Mouse (Mus musculus) embryonic facial prominence, embryonic 14.5 days (tissue): ENCODE data around the gene Mlph. TPM values are rescaled to one million over a fixed set of nuclear protein-coding genes. Genes with fewer than 3 reads are reported as not detected.

Experiments
- ATAC-seq: fragments of 200-750 bp; cut with Nextera tagmentation; 2 replicates; pipeline ENCODE4 v1.8.0; 2017; ENCODE audit warnings: low read depth, moderate number of reproducible peaks, moderate TSS enrichment
- DNase-seq: peaks from one replicate; pipeline ENCODE4 v3.0.0-alpha.2; 2015; ENCODE audit warnings: low spot score
- H3K27ac ChIP-seq: fragments of 300-500 bp; sonication (generic); replicated peaks from 2 replicates; pipeline ENCODE4 v1.5.1; 2014; ENCODE audit warnings: low read depth, mild to moderate bottlenecking, low read length, moderate library complexity
- H3K27me3 ChIP-seq: fragments of 300-500 bp; sonication (generic); replicated peaks from 2 replicates; pipeline ENCODE4 v1.6.1; 2014; ENCODE audit warnings: low read length; ENCODE audit not compliant: control insufficient read depth, insufficient read depth
- H3K36me3 ChIP-seq: fragments of 300-500 bp; sonication (generic); 2 replicates; pipeline ENCODE4 v1.6.1; 2014; ENCODE audit warnings: low read length, mixed read lengths; ENCODE audit not compliant: control insufficient read depth, insufficient read depth
- H3K4me1 ChIP-seq: fragments of 300-500 bp; sonication (generic); 2 replicates; pipeline ENCODE4 v1.6.1; 2014; ENCODE audit warnings: antibody characterized with exemption, low read length; ENCODE audit not compliant: control insufficient read depth, insufficient read depth
- H3K4me2 ChIP-seq: fragments of 300-500 bp; sonication (generic); 2 replicates; pipeline ENCODE4 v1.6.1; 2014; ENCODE audit warnings: low read depth, mild to moderate bottlenecking, low read length, moderate library complexity, mixed read lengths
- H3K4me3 ChIP-seq: fragments of 300-500 bp; sonication (generic); 2 replicates; pipeline ENCODE4 v1.5.1; 2014; ENCODE audit warnings: low read depth, mild to moderate bottlenecking, low read length
- H3K9ac ChIP-seq: fragments of 300-500 bp; sonication (generic); 2 replicates; pipeline ENCODE4 v1.6.1; 2014; ENCODE audit warnings: low read depth, mild to moderate bottlenecking, low read length, moderate library complexity, mixed read lengths
- H3K9me3 ChIP-seq: fragments of 300-500 bp; sonication (generic); 2 replicates; pipeline ENCODE4 v1.6.1; 2016; ENCODE audit warnings: low read length; ENCODE audit not compliant: control insufficient read depth
- WGBS: fragments of 180-500 bp; shearing (Covaris S2); extraction: QIAGEN DNeasy Blood & Tissue Kit; methylation state at CpG from one replicate; pipeline ENCODE4 v1.1.7; 2014; 5-methylcytosine and 5-hydroxymethylcytosine counted together
- polyA plus RNA-seq: library from polyadenylated mRNA; unstranded; fragments of >200 nt; fragmentation: Nextera tagmentation; extraction: Ambion mirVana; gene quantifications from 2 replicates; pipeline ENCODE4 v1.2.1, GENCODE M21; 2014

The Mlph gene
- 0.86 and 1.1 TPM in 2 replicates for polyA plus RNA-seq

GRCm38 (mm10) chr1:90914948-90915569 lies at the start of gene Mlph:
Mlph (plus strand) TSS chr1:90915085.
- no peak within 1 kb of the TSS for H3K27ac ChIP-seq
- ATAC-seq: peak; percentile 47; the same call in 1 of the 2 replicates
- no peaks in the 10 kb centered on the region for H3K36me3 ChIP-seq
- DNase-seq: peak; percentile 76
- H3K27me3 ChIP-seq: 0 out of 2 replicates have a peak, but pooled peaks cover 2% of the 10 kb centered on the region
- H3K9ac ChIP-seq: peak within 1 kb of the TSS; percentile 51
- 5% methylated on average over 16 of the region's 18 CpGs for WGBS
- H3K4me2 ChIP-seq: peak within 1 kb of the TSS; percentile 55
- peaks cover 13% of the 10 kb centered on the region for H3K4me1 ChIP-seq
- H3K4me3 ChIP-seq: peak within 1 kb of the TSS; percentile 28
- peaks cover 13% of the 10 kb centered on the region for H3K9me3 ChIP-seq

- 81% methylated on average over 5 of the region's 7 CpGs for WGBS
- ATAC-seq: no peak
- no peaks in the 10 kb centered on the region for H3K4me1 ChIP-seq
Observed at GRCm38 (mm10) chr1:90866734-90867133, 48.2 kb upstream of the Mlph start.

GRCm38 (mm10) chr1:90870581-90870980 lies 44.3 kb upstream of the Mlph start:
- Histone ChIP-seq H3K9me3 (no peaks in the 10 kb centered on the region), H3K27me3 (no peaks in the 10 kb centered on the region), H3K4me1 (no peaks in the 10 kb centered on the region), H3K4me3 (no peak overlapping the region), H3K27ac (0 out of 2 replicates have a peak overlapping the region, but pooled peaks have one; percentile 6), H3K9ac (no peak overlapping the region), H3K36me3 (no peaks in the 10 kb centered on the region), H3K4me2 (no peak overlapping the region)
- DNase-seq (no peak), ATAC-seq (no peak)
- WGBS: 72% methylated on average over 2 of the region's 2 CpGs

More at GRCm38 (mm10) chr1:90866734-90867133, 48.2 kb upstream of the Mlph start:
- H3K36me3 ChIP-seq: no peaks in the 10 kb centered on the region
- no peak overlapping the region for H3K4me2 ChIP-seq
- no peaks in the 10 kb centered on the region for H3K9me3 ChIP-seq
- DNase-seq: no peak
- no peak overlapping the region for H3K27ac ChIP-seq
- no peaks in the 10 kb centered on the region for H3K27me3 ChIP-seq
- no peak overlapping the region for H3K9ac ChIP-seq
- H3K4me3 ChIP-seq: no peak overlapping the region

GRCm38 (mm10) chr1:90875371-90875770 lies 39.5 kb upstream of the Mlph start:
- no peak overlapping the region for H3K9ac ChIP-seq
- 86% methylated on average over 8 of the region's 8 CpGs for WGBS
- H3K27ac ChIP-seq: no peak overlapping the region

GRCm38 (mm10) chr1:90875961-90876360 lies 38.9 kb upstream of the Mlph start:
- H3K36me3 ChIP-seq: no peaks in the 10 kb centered on the region
- ATAC-seq (no peak), DNase-seq (no peak)
- H3K4me3 ChIP-seq: no peak overlapping the region
- no peak overlapping the region for H3K4me2 ChIP-seq
- WGBS: 36% methylated on average over 2 of the region's 2 CpGs
- H3K27ac ChIP-seq: no peak overlapping the region
- H3K9ac ChIP-seq: no peak overlapping the region
- no peaks in the 10 kb centered on the region for H3K27me3 ChIP-seq
- no peaks in the 10 kb centered on the region for H3K9me3 ChIP-seq
- H3K4me1 ChIP-seq: no peaks in the 10 kb centered on the region

More at GRCm38 (mm10) chr1:90875371-90875770, 39.5 kb upstream of the Mlph start:
- DNase-seq: no peak
- Histone ChIP-seq H3K36me3 (no peaks in the 10 kb centered on the region), H3K4me1 (no peaks in the 10 kb centered on the region), H3K27me3 (no peaks in the 10 kb centered on the region), H3K9me3 (no peaks in the 10 kb centered on the region), H3K4me2 (no peak overlapping the region), H3K4me3 (no peak overlapping the region)
- no peak for ATAC-seq

- Histone ChIP-seq H3K27ac (no peak overlapping the region), H3K4me1 (no peaks in the 10 kb centered on the region)
Observed at GRCm38 (mm10) chr1:90876486-90877270, 38.2 kb upstream of the Mlph start.

GRCm38 (mm10) chr1:90885771-90886460 lies 29.0 kb upstream of the Mlph start:
- Histone ChIP-seq H3K9me3 (peaks cover 11% of the 10 kb centered on the region), H3K4me2 (no peak overlapping the region), H3K27ac (peak overlapping the region; percentile 52; the same call in 1 of the 2 replicates), H3K27me3 (no peaks in the 10 kb centered on the region), H3K4me1 (peaks cover 9% of the 10 kb centered on the region), H3K36me3 (no peaks in the 10 kb centered on the region), H3K4me3 (no peak overlapping the region), H3K9ac (no peak overlapping the region)
- WGBS: 22% methylated on average over 5 of the region's 6 CpGs
- peak; percentile 85 for ATAC-seq
- DNase-seq: peak; percentile 86

More at GRCm38 (mm10) chr1:90876486-90877270, 38.2 kb upstream of the Mlph start:
- Histone ChIP-seq H3K4me3 (no peak overlapping the region), H3K9me3 (no peaks in the 10 kb centered on the region), H3K4me2 (no peak overlapping the region), H3K9ac (no peak overlapping the region), H3K27me3 (no peaks in the 10 kb centered on the region), H3K36me3 (no peaks in the 10 kb centered on the region)
- ATAC-seq (no peak), DNase-seq (no peak)
- WGBS: 63% methylated on average over 5 of the region's 5 CpGs

- peaks cover 21% of the 10 kb centered on the region for H3K9me3 ChIP-seq
- ATAC-seq (no peak), DNase-seq (no peak)
- no peak overlapping the region for H3K9ac ChIP-seq
- WGBS: 59% methylated on average over 3 of the region's 3 CpGs
- no peaks in the 10 kb centered on the region for H3K36me3 ChIP-seq
- no peak overlapping the region for H3K27ac ChIP-seq
- H3K4me2 ChIP-seq: no peak overlapping the region
- H3K4me3 ChIP-seq: no peak overlapping the region
- H3K4me1 ChIP-seq: peaks cover 18% of the 10 kb centered on the region; the same call in 1 of the 2 replicates
- H3K27me3 ChIP-seq: no peaks in the 10 kb centered on the region
Observed at GRCm38 (mm10) chr1:90894521-90894920, 20.4 kb upstream of the Mlph start.
